Mouse (Mus musculus): Measurements from ENCODE around the gene Arhgef18.

Arhgef18 gene

DNA sequence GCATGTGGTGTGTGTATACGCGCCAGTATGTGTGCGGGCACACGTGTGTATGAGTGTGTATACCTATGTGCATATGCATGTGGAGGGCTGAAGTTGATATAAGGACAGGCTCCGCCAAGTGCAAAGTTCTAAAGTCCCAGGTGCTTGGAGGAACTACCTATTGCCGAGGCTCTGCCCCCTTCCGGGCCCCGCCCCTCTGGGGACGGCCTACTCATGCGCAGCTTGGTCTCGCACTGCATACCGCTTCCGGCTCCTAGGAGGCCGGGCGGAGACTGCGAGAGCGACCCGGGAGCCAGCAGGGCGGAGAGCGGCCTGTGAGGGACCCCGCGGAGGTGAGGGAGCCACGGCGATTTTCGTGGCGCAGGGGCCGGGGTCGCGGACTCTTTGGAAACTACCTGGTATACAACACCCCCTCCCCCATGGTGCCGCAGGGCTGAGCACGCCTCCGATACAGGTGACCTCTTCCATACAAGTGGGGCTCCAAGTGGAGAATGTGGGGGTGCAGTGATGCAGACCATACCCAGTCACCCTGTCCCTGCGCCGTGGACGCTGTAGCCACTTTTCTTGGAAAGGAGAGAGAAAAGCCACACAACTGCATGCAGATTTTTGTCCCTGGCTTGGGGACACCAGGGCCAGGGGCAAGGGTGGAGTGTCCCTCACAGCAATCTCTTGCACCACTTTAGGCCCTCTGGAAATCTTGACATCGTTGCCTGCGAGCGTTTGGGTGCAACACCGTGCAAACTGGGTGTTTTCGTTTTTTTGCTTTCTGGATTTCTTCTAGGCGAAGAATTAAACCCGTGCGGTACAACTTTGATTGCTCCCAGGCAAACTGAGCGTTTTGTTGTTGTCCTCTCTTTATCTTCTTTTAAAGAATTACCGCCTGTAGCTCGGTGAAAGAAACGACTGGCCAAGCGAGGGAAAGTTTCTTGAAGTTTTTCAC lies at the start of gene Arhgef18:
Gene Arhgef18, plus strand, starts transcription at position 236 of the 940 bp plus-strand sequence.
- DNase-seq = peak; percentile 89

DNA sequence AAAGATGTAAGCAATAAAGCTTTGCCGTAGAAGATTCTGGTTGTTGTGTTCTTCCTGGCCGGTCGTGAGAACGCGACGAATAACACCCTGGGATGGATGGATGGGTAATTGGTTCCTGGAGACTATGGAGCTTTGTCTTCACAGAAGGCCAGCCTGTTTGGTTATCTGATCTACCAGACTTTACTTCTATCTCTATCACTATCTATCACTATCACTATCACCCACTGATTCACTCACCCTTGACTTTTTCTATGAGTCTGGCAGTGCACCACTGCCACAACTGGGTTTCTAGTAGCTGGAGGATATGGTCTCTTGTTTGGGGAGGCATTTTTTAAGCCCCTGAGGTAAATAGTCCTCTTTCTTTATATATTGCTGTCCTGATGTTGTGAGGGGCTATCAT lies 47.5 kb upstream of the Arhgef18 start:
- DNase-seq = no peak

DNA sequence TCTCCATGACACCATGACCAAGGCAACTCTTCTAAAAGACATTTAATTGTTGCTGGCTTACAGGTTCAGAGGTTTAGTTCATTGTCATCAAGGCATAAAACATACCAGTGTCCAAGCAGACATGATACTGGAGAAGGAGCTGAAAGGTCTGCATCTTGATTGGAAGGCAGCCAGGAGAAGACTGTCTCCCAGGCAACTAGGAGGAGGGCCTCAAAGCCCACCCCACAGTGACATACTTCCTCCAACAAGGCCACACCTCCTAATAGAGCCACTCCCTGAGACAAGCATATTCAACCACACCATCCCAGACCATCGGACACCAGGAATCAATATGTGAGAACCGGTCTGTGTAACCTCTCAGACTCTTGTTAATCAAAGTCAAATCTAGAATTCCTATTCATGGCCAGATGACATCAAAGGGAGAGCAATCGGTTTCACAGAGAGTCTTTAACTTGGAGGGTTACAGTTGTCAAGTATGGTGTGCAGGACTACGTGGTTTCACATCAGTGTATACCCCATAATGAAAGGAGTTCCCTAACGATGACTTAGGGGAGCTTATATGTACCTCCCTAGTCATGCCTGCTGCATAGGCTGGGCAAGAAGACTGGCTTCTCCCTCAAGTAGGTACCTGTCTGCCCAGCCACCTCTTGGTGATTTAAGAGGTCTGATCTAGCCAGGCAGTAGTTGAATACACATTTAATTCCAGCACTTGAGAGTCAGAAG lies 46.0 kb upstream of the Arhgef18 start:
- no peak for DNase-seq

DNA sequence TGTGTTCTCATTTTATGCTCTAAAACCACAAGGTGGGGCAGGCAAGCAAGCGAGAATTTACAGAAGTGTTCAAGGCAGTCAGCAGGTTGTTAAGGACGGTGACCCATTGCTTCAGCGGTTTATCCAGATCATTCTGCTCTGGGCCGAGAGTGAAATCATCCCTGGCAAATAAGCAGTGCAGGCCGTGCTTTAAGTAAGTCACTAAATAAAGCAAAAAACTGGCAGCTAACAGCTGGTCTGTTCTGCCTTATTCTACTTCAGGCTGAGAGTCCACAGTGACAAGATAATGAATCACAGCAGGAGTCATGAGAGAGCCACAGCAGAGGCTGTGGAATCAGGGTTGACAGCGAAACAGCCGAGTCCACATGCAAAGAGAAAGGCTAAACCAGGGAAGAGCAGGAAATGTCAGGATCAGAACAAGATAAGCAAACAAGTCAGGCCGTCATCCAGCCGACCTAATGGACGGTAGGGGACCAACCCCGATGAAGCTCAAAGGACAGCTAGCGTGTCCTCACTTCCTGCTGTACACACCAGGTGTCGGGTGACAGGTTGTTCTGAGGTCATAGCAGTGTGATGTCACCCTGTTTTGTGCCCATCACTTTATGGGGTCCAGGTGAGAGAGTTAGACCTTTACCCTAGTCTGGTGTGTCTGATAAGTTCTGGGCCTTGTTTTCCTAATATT lies 44.5 kb upstream of the Arhgef18 start:
- no peak for DNase-seq

DNA sequence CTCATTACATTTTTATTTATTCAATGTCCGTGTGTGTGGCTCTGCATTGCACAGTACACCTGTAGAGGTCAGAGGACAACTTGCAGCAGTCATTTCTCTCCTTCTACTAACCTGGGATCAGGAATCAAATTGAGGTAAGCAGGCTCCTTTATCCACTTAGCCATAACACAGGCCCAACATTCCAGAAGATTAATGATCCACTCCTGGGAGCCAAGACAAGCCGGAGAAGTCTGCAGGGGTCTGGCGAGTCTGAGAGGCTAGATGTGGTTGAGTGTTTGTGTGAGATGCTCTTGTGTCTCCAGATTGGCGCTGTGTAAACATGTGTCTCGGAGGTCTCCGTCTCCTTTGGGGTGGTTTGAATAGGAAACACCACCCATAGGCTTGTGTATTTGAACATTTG lies 42.1 kb upstream of the Arhgef18 start:
- DNase-seq = no peak

DNA sequence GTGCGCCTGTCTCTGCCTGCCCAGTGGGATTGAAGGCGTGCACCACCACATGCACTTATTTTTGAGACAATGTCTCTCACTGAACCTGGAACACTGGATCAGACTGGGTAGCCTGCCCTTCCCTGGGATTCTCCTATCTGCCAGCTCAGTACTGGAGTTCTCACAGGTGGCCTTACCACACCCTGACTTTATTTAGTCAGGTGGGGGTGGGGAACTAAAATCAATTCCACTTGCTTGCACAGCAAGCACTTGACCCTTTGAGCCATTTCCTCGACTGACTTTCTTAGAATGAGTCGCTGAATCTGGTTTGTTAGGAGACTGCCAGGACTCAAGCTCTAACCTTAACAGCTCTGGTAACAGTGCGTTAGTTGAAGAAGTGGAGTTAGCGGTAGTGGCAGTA lies 40.1 kb upstream of the Arhgef18 start:
- DNase-seq = no peak

DNA sequence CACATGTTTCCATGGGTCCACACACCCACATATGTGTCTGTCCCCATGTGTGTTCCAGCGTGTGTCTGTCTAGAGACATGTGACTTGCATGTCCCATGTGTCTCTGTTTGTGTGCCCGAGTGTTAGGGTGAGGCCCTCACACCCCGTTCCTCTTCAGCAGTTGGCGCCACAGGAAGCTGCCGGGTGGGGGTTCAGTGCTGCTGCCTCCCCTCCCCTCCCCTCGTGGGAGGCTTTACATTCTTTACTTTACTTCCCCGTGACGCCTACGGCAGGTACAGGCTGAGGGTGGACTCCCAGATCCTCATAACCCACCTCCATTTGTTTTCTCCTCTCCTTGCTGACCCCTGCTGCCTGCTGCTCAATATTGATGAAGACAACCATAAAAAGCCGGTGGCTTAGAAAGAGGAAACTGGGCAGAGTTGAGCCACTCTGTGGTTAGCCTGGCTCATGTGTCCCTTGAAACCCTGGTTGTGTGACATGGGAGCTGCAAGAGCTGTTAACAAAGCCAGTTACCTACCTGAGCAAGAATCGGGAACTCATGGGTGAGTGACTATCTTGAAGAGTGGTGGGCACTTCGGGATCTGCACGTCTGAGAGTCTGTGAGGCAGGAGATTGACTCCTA lies 39.5 kb upstream of the Arhgef18 start, which contains the start of gene A430078G23Rik:
Gene A430078G23Rik, plus strand, starts transcription at position 227 of the 622 bp plus-strand sequence.
- DNase-seq = peak; percentile 25

DNA sequence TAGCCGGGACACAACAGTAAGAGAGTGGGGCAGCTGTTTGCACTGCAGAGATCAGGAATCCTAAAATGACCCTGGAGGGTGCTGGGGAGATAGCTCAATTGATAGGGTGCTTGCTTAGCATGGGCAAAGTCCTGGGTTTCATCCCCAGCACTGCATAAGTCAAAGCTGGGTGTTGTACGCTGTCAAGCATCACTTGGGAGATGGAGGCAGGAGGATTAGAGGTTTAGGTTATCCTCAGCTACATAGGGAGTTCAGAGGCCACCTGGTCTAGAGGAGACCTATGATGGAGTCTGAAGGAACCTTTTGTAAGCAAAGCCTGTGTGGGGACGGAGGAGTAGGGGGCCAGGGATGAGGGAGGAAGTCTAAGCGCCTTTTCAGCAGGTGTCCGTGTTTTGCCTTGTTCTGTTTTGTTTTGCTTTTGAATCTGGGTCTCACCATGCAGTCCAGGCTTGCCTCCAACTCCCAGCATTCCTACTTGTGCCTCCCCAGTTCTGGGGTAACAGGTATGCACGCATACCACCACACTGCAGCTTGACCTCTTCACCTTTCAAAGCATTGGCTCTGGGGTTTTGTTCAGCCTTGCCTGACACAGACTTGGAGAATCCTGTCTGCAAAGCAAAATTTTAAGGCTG lies 38.9 kb upstream of the Arhgef18 start:
- no peak for DNase-seq

DNA sequence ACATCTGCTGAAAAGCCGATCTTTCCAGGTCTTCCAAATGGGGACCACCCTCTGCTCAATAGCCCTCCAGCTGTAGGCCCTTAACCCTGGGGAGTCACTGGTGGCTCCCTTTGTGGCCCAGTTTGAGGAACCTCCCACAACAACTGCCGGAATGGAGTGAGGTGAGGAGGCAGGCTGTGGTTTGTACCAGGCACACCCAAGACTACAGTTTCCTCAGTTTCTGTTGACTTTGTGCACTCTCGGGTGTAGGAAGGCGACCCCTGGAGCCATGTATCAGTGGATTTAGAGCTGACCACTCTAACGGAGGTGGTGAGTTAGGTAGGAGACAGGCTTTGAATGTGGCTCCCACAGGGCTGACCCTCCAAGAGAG lies 38.4 kb upstream of the Arhgef18 start:
- DNase-seq = peak; percentile 25

DNA sequence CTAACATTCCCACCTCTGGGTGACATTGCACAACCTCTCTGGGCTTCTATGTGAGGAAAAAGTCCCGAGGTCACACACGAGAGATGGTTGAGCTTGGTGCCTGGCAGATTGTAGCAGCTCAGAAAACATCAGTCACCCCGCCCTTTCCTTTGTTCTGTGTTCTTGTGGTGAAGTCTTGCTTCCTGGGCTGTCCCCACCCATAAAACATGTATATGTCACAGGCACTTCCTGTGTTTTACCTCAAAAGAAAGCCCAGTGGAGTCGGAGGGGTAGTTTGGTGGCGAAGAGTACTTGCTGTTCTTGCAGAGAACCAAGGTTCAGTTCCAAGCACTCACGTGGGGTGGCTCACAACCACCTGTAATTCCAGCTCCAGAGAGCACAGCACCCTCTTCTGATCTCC lies 37.2 kb upstream of the Arhgef18 start:
- peak; percentile 13 for DNase-seq

DNA sequence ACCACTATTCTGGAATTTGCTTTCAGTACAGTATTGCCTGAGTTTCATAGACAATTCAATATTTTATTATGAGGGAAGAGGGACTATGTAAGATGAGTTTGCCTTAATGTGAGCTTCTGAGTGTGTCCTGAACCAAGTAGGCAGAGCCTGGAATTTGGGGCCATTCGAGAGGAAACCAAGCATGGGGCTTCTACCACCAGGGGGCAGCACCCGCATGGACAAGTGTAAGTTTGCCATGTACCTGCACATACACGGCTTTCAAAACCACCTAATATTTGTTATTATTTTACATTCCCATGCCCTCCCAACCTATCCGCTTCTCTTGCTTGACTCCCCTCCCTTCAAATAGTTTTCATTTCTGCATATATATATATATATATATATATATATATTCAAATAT lies 34.7 kb upstream of the Arhgef18 start:
- DNase-seq = peak; percentile 90

DNA sequence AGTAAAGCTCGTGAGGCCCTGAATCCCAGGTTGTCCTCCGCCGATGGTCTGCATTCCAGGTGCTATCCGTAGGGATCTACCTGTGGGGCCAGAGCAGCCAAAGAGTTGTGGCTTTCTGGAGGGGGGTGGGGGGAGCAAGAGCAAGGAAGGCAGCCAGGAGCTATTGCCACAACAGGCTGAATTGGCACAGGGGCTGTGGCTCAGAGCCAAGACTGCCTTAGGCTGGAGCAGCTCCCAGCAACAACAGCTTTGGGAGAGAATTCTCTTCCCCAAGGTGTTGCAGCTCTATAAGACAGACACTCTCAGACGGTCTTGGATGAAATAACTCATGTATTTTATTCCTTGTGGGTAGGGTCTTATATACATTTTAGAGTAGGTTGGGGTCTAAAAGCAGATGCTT lies 25.7 kb upstream of the Arhgef18 start:
- DNase-seq = no peak

DNA sequence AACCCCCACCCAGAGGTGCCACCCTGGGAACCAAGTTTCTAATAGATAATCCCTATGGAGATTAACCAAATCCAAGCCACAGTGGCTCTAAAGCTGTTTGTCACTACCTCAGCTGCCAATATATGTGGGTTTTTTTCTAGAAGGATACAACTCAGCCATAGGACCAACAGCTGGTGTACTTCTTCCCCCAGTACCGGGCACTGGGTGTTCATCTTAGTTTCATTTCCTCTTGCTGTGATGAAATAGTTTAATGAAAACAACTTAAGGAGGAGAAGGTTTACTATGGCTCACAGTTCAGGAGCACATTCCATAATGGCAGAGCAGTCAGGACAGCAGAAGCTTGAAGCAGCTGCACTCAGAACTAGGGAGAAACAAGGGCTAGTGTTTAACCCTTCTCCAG lies 24.7 kb upstream of the Arhgef18 start:
- DNase-seq = no peak

DNA sequence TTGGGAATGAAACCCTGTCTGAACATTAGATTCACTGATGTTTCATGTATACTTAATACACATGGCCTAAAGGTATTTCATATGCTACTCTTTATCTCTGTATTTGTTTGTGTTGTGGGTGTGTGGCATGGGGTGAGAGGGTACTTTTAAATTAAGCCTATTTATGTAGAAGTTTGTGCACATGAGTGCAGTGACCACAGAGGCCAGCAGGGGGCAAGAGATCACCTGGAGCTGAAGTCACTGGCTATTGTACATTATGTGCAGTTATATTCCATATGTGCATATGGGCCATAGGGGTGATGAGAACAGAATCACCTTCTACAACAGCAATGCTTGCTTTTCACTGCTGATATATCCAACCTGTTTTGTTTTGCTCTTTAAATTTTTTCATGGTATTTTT lies 17.1 kb upstream of the Arhgef18 start:
- DNase-seq = no peak

DNA sequence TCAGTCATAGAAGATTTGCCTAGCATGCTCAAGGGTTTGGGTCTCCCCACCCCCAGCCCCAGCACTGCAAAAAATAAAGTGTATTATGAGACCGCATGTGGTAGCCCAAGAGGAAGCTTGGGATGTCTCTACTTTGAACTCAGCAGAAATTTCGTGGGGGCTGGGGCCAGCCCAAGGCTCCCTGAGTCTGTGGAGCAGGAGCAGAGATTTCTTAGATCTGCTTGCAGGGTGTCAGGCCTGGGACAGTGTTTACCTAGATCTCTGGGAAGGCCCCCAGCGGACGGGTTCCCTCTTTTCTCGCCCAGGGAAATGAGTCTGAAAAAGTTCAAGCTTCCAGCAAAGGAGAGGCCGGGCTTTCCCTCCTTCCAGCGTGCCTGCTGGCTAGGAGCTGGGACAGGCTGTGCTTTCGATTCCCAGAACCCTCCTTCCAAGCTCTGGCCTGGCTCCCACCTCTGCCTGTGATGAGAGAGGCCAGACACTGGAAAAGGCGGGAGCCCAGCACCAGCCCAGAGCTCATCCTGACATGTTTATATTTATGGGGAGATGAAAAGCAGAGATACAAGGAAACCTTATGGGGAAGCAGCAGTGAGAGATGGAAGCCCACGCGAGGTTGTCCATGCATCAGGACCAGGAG lies 16.0 kb upstream of the Arhgef18 start:
- DNase-seq = peak; percentile 32

DNA sequence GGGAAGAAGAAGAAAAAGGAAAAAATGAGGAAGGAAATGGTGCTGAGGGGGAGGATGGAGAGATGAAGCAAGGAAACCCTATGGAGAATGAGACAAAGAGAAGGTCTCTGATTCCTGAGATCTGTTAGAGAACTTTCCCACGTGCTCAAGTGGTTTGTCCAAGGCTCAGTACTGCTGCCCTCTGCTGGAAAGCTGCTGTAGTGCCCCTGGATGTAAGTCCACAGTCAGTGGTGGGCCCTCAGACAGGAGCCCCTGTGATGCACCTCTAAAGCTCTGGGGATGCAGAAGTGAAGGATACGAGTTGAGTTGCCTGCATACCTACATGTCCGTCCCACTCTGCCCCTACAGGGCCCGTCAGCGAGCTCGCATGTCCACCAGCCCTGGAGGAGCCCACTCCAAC lies 5.5 kb upstream of the Arhgef18 start:
- DNase-seq = peak; percentile 80

DNA sequence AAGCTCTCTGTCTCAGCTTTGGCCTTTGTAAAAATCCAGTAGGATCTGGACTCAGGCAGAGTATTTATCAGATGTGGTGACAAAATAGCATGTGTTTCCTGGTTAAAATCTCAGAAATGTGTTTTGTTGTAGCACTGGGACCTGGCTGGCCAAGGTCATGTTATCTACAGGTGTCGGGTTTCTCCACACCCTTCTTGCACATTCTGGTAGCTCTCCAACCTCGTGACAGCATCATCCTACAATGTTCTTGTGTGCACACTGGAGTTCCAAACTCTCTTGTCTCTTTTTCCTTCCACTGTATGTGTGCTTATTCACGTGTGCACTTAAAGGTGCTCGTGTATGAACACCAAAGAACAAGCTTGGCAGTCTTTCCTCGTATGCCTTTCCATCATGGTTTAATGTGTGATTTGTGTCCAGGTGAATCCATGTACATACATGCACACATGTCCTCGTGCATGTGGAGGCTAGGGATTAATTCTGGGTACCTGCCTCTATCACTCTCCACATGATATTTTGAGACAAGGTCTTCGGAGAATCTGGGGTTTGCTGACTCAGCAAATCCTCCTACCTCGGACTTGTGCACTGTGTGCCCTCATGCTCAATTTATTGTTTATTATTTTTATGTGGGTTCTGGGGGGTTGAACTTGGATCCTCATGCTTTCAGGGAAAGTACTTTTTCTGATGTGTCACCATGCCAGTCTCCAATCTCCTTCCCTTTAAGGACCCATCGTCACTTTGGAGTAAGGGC lies 4.0 kb upstream of the Arhgef18 start:
- no peak for DNase-seq

DNA sequence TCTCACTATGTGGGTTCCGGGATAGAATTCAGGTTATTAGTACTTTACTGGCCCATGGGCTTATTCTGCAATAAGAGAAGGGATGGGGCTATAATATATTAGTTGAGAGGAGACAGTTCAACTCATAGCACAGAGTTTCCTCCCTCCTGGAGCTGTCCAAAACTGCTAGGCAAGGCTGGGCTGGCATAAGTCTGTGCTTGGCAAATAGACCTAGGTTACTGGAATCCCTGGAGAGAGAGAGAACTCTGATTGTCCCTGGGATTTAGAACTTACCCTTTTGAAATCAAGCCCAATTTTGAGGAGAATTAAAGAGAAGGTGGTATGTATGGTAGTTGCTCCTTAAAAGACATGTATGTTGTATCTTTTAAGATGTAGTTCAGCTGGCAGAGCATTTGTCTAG lies 3.3 kb upstream of the Arhgef18 start:
- no peak for DNase-seq

DNA sequence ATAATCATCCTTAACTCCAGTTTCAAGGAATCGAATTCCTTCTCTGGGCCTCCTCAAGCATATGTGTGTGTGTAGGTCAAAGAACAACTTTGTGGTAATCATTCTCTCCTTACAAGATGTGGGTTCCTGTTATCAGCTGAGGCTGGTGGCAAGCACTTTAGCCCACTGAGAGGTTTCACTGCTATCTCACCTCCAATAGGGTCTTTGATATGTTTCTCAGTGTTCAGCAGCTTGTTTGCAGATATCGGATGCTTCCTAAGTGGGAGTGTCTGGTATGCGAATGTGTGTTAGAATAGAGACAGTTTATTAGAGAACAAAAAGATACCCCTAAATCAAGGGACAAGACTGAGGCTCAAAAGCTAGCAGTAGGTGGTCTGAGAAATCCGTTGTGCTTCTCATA lies 513 bp upstream of the Arhgef18 start:
- no peak for DNase-seq

DNA sequence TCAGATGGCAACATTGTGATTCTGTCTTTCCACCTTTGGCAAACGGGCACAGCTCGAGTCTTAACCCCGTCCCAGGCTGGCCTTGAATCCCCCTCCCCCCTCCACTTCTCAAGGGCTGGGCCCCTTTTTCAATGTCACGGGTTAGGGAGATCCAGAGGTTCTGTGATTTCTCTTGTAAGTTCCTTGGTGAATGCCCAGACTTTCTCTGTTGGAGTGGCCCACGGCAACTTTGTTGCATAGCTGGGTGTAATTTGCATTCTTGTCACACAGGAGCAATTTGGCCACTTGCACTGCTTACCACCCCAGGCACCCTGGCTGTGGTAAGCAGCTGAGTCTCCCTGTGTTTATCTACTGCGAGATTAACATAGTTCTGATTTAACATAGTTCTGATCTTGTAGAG lies 1.8 kb downstream of the Arhgef18 start:
- DNase-seq = no peak

DNA sequence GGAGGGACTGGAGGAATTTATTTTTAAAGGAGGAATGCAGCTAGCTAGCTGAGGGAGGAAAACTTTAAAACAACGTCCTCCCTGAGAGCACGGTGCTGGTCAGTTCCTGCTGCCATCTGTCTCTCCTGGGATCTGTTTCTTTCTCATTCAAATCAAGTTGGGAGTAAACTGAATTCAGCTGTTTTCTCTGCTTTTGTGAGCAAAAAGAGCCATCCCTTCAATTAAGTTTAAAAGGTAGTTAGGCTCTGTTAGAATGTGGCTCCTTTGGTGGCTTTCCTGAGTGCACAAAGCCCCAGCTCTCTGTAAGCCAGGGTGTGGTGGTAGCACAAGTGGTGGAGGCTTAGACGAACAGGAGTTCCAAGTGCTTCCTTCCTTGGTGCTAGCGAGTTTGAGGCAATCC lies 2.4 kb downstream of the Arhgef18 start:
- DNase-seq = no peak
